In genomic region chr5:92674859-92675573, GRCm38 (mm10) we compare ENCODE assay signal across 9 mouse cellular contexts. TPM values are rescaled to one million over a fixed set of nuclear protein-coding genes. Genes with fewer than 3 reads are reported as not detected.
DNase-seq lines count a peak whose midpoint lies in the region; ATAC-seq and TF ChIP-seq lines count a peak whose summit lies in the region.
"Had no signal": no experiment of that assay in that cellular context is flagged by ENCODE, and none has a peak within 500 bp of the region (broad histone marks: within the 10 kb centered on the region; RNA-seq: fewer than 3 reads in every experiment).

Gene Ccdc158 (minus strand): TSS chr5:92675271.

- peaks cover 23% of the 10 kb centered on the region for H3K4me1 ChIP-seq in E14TG2a.4 (replicated peaks; ENCODE audit: low read depth, low read length)
- no peaks in the 10 kb centered on the region; the same call in 1 of the 2 replicates for H3K4me1 ChIP-seq in cerebellum, adult 2 months (ENCODE audit: control insufficient read depth, insufficient read depth, low read length)
- H3K4me1 ChIP-seq in hindbrain, embryonic 11.5 days (replicated peaks; ENCODE audit: control insufficient read depth, insufficient read depth, low read length), result no peaks in the 10 kb centered on the region
- H3K4me1 ChIP-seq in thymus, adult 2 months (replicated peaks; ENCODE audit: control insufficient read depth, insufficient read depth, low read length), result peaks cover 11% of the 10 kb centered on the region

- no peaks in the 10 kb centered on the region; the same call in 1 of the 2 replicates for H3K9me3 ChIP-seq in E14TG2a.4 (ENCODE audit: low read length)
- no peaks in the 10 kb centered on the region for H3K9me3 ChIP-seq in hindbrain, embryonic 11.5 days (ENCODE audit: control insufficient read depth, low read length)

- DNase-seq in cerebellum, adult 2 months, result peak; percentile 21 to 26
- peak; percentile 85 for DNase-seq in forelimb bud, embryonic 11.5 days (ENCODE audit: low read depth, low spot score)
- peak; percentile 97 for DNase-seq in hindbrain, embryonic 11.5 days (ENCODE audit: low spot score)
- peak; percentile 26 to 58 for DNase-seq in layer of hippocampus, postnatal 14 days (ENCODE audit: low spot score in 2 of 2)
- DNase-seq in lung, postnatal 10 days, result peak; percentile 91
- DNase-seq in ovary, postnatal 14 days (ENCODE audit: low spot score), result peak; percentile 56
- peak; percentile 52 for DNase-seq in thymus, adult 2 months

- TF ChIP-seq POLR2A in cerebellum, adult 2 months (IDR thresholded peaks at IDR 0.05; ENCODE audit: borderline replicate concordance, insufficient read depth, low read length), result no peak
- no peak for TF ChIP-seq POLR2A in thymus, adult 2 months (IDR thresholded peaks at IDR 0.05; ENCODE audit: control insufficient read depth, extremely low read depth, insufficient read depth, low read length, poor library complexity)

- H3K9ac ChIP-seq in hindbrain, embryonic 11.5 days (ENCODE audit: low read depth, low read length), result 0 out of 2 replicates have a peak within 1 kb of the TSS, but pooled peaks have one; percentile 23

- WGBS in cerebellum, adult 2 months, result 14% methylated on average over 51 of the region's 55 CpGs
- 17% methylated on average over 46 of the region's 55 CpGs for WGBS in hindbrain, embryonic 11.5 days
- 15% methylated on average over 52 of the region's 55 CpGs for WGBS in thymus, adult 2 months

- peak; percentile 91 for ATAC-seq in hindbrain, embryonic 11.5 days (ENCODE audit: low FRiP score)

- peak within 1 kb of the TSS; percentile 75 for H3K4me3 ChIP-seq in E14TG2a.4 (replicated peaks; ENCODE audit: low read length)
- peak within 1 kb of the TSS; percentile 28 for H3K4me3 ChIP-seq in cerebellum, adult 2 months (replicated peaks; ENCODE audit: insufficient read depth, low read depth, low read length)
- peak within 1 kb of the TSS; percentile 35 for H3K4me3 ChIP-seq in hindbrain, embryonic 11.5 days (ENCODE audit: low read depth, low read length)
- peak within 1 kb of the TSS; percentile 31 for H3K4me3 ChIP-seq in thymus, adult 2 months (ENCODE audit: control insufficient read depth, insufficient read depth, low read length)

- H3K27ac ChIP-seq in cerebellum, adult 2 months (ENCODE audit: insufficient read depth, low read length), result no peak within 1 kb of the TSS
- no peak within 1 kb of the TSS for H3K27ac ChIP-seq in hindbrain, embryonic 11.5 days (ENCODE audit: low read depth, low read length)
- no peak within 1 kb of the TSS for H3K27ac ChIP-seq in thymus, adult 2 months (ENCODE audit: control insufficient read depth, insufficient read depth, low read length)

- peaks cover 30% of the 10 kb centered on the region for H3K27me3 ChIP-seq in E14TG2a.4 (ENCODE audit: insufficient read depth, low read length)
- no peaks in the 10 kb centered on the region; the same call in 1 of the 2 replicates for H3K27me3 ChIP-seq in cerebellum, adult 2 months (ENCODE audit: control insufficient read depth, insufficient read depth, low read length)
- no peaks in the 10 kb centered on the region for H3K27me3 ChIP-seq in hindbrain, embryonic 11.5 days (ENCODE audit: control insufficient read depth, insufficient read depth, low read length)
- no peaks in the 10 kb centered on the region for H3K27me3 ChIP-seq in thymus, adult 2 months (ENCODE audit: control insufficient read depth, insufficient read depth, low read length)

- peak within 1 kb of the TSS; percentile 77 for H3K4me2 ChIP-seq in hindbrain, embryonic 11.5 days (replicated peaks; ENCODE audit: low read depth, low read length)

- no peaks in the 10 kb centered on the region for H3K36me3 ChIP-seq in E14TG2a.4 (ENCODE audit: insufficient read depth, low read length)
- H3K36me3 ChIP-seq in hindbrain, embryonic 11.5 days (ENCODE audit: control insufficient read depth, insufficient read depth, low read length), result no peaks in the 10 kb centered on the region
- H3K36me3 ChIP-seq in thymus, adult 2 months (ENCODE audit: control insufficient read depth, insufficient read depth, low read length), result no peaks in the 10 kb centered on the region

- TF ChIP-seq CTCF in E14TG2a.4 (conservative IDR thresholded peaks at IDR 0.05; ENCODE audit: low read length), result no peak
- TF ChIP-seq CTCF in cerebellum, adult 2 months (IDR thresholded peaks at IDR 0.05; ENCODE audit: borderline replicate concordance, insufficient read depth, low read depth, low read length), result no peak
- no peak for TF ChIP-seq CTCF in thymus, adult 2 months (IDR thresholded peaks at IDR 0.05; ENCODE audit: borderline replicate concordance, control insufficient read depth, extremely low read depth, insufficient read depth, low read length, poor library complexity)

RNA-seq across cellular contexts. Expression of gene Ccdc158, which starts in this region (rescaled TPM):
- 0.13 and 0.16 TPM in 2 replicates for polyA plus RNA-seq in cerebellum, adult 2 months (2012; rRNA removed)
- 0.89 and 1.1 TPM in 2 replicates for polyA plus RNA-seq in hindbrain, embryonic 11.5 days (2014; fragmentation: Nextera tagmentation; extraction: Ambion mirVana)
- total RNA-seq in layer of hippocampus, postnatal 14 days (2021), result under 1 TPM; 0.33 to 0.88 TPM
- 0.09 and 0.11 TPM in 2 replicates for polyA plus RNA-seq in thymus, adult 2 months (2012; rRNA removed)
- total RNA-seq: MEL had no signal

Comparison
In these comparisons a context has a peak if more than half of its experiments do, and no peak if none do; other contexts are left out.
1. Peak in DNase-seq and H3K4me3 ChIP-seq in cerebellum, adult 2 months; RNA of the gene not detected or under 1 TPM.
2. Peak in DNase-seq in layer of hippocampus, postnatal 14 days; RNA of the gene not detected or under 1 TPM.
3. Peak in DNase-seq and H3K4me3 ChIP-seq in thymus, adult 2 months; RNA of the gene not detected or under 1 TPM.
4. DNase-seq: peak in every context shown above with its lines; median percentile 97 in hindbrain, embryonic 11.5 days; 91 in lung, postnatal 10 days; 85 in forelimb bud, embryonic 11.5 days; 56 in ovary, postnatal 14 days; 52 in thymus, adult 2 months; 42 in layer of hippocampus, postnatal 14 days; 24 in cerebellum, adult 2 months.